In the genomic region with DNA sequence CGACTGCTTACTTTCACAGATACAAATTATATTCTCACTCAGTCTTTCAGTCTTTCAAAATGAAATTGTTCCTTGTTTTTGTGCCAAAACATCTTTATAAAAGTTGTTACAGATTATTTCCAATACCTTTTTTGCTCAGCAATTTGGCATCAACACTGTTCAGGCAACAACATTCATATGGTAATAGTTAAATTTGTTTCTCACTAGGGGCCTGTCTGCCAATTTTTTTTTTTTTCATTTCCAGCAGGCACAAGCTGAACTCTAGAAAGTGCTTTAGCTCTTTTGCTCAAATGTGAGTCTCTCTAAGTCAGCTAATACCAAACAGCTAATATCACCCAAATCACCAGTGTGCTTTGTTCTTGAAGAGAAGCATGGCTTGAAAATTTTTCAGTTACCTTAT, we compare ENCODE assay signal across 28 mouse cellular contexts.
DNase-seq lines count a peak whose midpoint lies in the region; ATAC-seq and TF ChIP-seq lines count a peak whose summit lies in the region.
"Had no signal": no experiment of that assay in that cellular context is flagged by ENCODE, and none has a peak within 500 bp of the region (broad histone marks: within the 10 kb centered on the region; RNA-seq: fewer than 3 reads in every experiment).

No protein-coding gene starts in this region.

- H3K36me3 ChIP-seq in MEL (ENCODE audit: control insufficient read depth in 1 of 2, insufficient read depth in 2 of 2, low read length in 2 of 2) = peaks cover 0 to 6% of the 10 kb centered on the region in 2 experiments; a peak in 1 of 4 replicates
- H3K36me3 ChIP-seq in limb, embryonic 14.5 days (ENCODE audit: control insufficient read depth, insufficient read depth, low read length) = no peaks in the 10 kb centered on the region
- H3K36me3 ChIP-seq: embryonic facial prominence, embryonic 15.5 days; forebrain, embryonic 15.5 days; heart, embryonic 10.5 days; heart, embryonic 15.5 days; hindbrain, embryonic 15.5 days; limb, embryonic 13.5 days; liver, embryonic 12.5 days; midbrain, embryonic 13.5 days; neural tube, embryonic 13.5 days had no signal

- no peak for TF ChIP-seq RAD21 in MEL (IDR thresholded peaks at IDR 0.05; ENCODE audit: low read depth, low read length)

- H3K4me3 ChIP-seq in MEL (ENCODE audit: control insufficient read depth in 1 of 2, insufficient read depth in 1 of 2, low read depth in 2 of 2, low read length in 2 of 2) = no peak overlapping the region
- H3K4me3 ChIP-seq in limb, embryonic 14.5 days (replicated peaks; ENCODE audit: low read length) = no peak overlapping the region
- H3K4me3 ChIP-seq: embryonic facial prominence, embryonic 15.5 days; forebrain, embryonic 15.5 days; heart, embryonic 10.5 days; heart, embryonic 15.5 days; hindbrain, embryonic 15.5 days; limb, embryonic 13.5 days; liver, embryonic 12.5 days; midbrain, embryonic 13.5 days; neural tube, embryonic 13.5 days had no signal

- DNase-seq in layer of hippocampus, adult 11-12 months (ENCODE audit: low spot score) = peak; percentile 13
- DNase-seq in layer of hippocampus, adult 8-10 months (ENCODE audit: low spot score in 2 of 2) = no peak
- DNase-seq in 3T3-L1 (ENCODE audit: low read depth, low spot score) (peak; percentile 57), MEL (ENCODE audit: low read depth, low spot score) (no peak)
- peak; percentile 63 for DNase-seq in limb, embryonic 14.5 days (ENCODE audit: low spot score)
- DNase-seq in cerebellum, adult 9-10 months = no peak
- DNase-seq: adrenal gland, postnatal 14 days; cerebellum, adult 11-12 months; cerebellum, postnatal 10 days; gastrocnemius, postnatal 14 days; heart, adult 11 months; kidney, adult 11 months; kidney, postnatal 14 days; liver, postnatal 0 days had no signal

- ATAC-seq in limb, embryonic 14.5 days (ENCODE audit: low FRiP score, low read depth) = no peak
- ATAC-seq: forebrain, embryonic 15.5 days; inflammation-experienced regulatory T-cells, adult 6 months; liver, embryonic 12.5 days; liver, postnatal 0 days; lung, postnatal 0 days; midbrain, embryonic 13.5 days; Patski had no signal

- peaks cover 5 to 18% of the 10 kb centered on the region in 2 experiments; a peak in 3 of 4 replicates for H3K4me1 ChIP-seq in MEL (ENCODE audit: control insufficient read depth in 1 of 2, insufficient read depth in 2 of 2, low read length in 2 of 2)
- H3K4me1 ChIP-seq in limb, embryonic 14.5 days (ENCODE audit: control insufficient read depth, insufficient read depth, low read length) = peaks cover 15% of the 10 kb centered on the region
- H3K4me1 ChIP-seq: heart, embryonic 10.5 days; hindbrain, embryonic 15.5 days; liver, embryonic 12.5 days; midbrain, embryonic 13.5 days; neural tube, embryonic 13.5 days had no signal

- no peak for TF ChIP-seq POLR2A in MEL (IDR thresholded peaks at IDR 0.05; ENCODE audit: control insufficient read depth in 1 of 2, insufficient read depth in 1 of 2, low read depth in 1 of 2, low read length in 2 of 2, poor library complexity in 1 of 2)
- no peak for TF ChIP-seq POLR2A in limb, embryonic 14.5 days (IDR thresholded peaks at IDR 0.05; ENCODE audit: borderline replicate concordance, extremely low read depth, insufficient read depth, insufficient read length)

- no peak overlapping the region for H3K4me2 ChIP-seq in limb, embryonic 14.5 days (replicated peaks; ENCODE audit: low read depth, low read length, severe bottlenecking)
- H3K4me2 ChIP-seq: embryonic facial prominence, embryonic 15.5 days; forebrain, embryonic 15.5 days; heart, embryonic 15.5 days; hindbrain, embryonic 15.5 days; limb, embryonic 13.5 days; liver, embryonic 12.5 days; midbrain, embryonic 13.5 days; neural tube, embryonic 13.5 days had no signal

- no peak for TF ChIP-seq CTCF in MEL (IDR thresholded peaks at IDR 0.05 in 2 of 3, conservative IDR thresholded peaks at IDR 0.05 in 1 of 3; ENCODE audit: control insufficient read depth in 1 of 3, insufficient read depth in 1 of 3, low read depth in 2 of 3, low read length in 3 of 3, poor library complexity in 1 of 3, severe bottlenecking in 1 of 3)

- H3K27ac ChIP-seq in MEL (ENCODE audit: control insufficient read depth, low read depth, low read length) = no peak overlapping the region
- no peak overlapping the region for H3K27ac ChIP-seq in limb, embryonic 14.5 days (replicated peaks; ENCODE audit: low read depth, low read length)
- H3K27ac ChIP-seq: embryonic facial prominence, embryonic 15.5 days; forebrain, embryonic 15.5 days; heart, embryonic 10.5 days; heart, embryonic 15.5 days; hindbrain, embryonic 15.5 days; limb, embryonic 13.5 days; liver, embryonic 12.5 days; macrophage; midbrain, embryonic 13.5 days; neural tube, embryonic 13.5 days had no signal

- 39% methylated on average over 1 of the region's 1 CpGs for WGBS in limb, embryonic 14.5 days

- H3K79me2 ChIP-seq in MEL (ENCODE audit: control insufficient read depth, insufficient read depth, low read length, poor library complexity) = no peaks in the 10 kb centered on the region

- H3K27me3 ChIP-seq in MEL (ENCODE audit: control insufficient read depth in 1 of 2, insufficient read depth in 2 of 2, low read length in 2 of 2) = no peaks in the 10 kb centered on the region
- H3K27me3 ChIP-seq in limb, embryonic 14.5 days (ENCODE audit: control insufficient read depth, insufficient read depth, low read length) = no peaks in the 10 kb centered on the region
- H3K27me3 ChIP-seq: CH12.LX; embryonic facial prominence, embryonic 15.5 days; forebrain, embryonic 15.5 days; heart, embryonic 15.5 days; hindbrain, embryonic 15.5 days; limb, embryonic 13.5 days; liver, embryonic 12.5 days; midbrain, embryonic 13.5 days; neural tube, embryonic 13.5 days; Patski had no signal

- H3K9me3 ChIP-seq in MEL (replicated peaks; ENCODE audit: insufficient read depth, low read length) = no peaks in the 10 kb centered on the region
- no peaks in the 10 kb centered on the region for H3K9me3 ChIP-seq in limb, embryonic 14.5 days (ENCODE audit: control insufficient read depth, low read length)
- H3K9me3 ChIP-seq: embryonic facial prominence, embryonic 15.5 days; forebrain, embryonic 15.5 days; heart, embryonic 10.5 days; heart, embryonic 15.5 days; hindbrain, embryonic 15.5 days; limb, embryonic 13.5 days; liver, embryonic 12.5 days; midbrain, embryonic 13.5 days; neural tube, embryonic 13.5 days had no signal

- no peak for TF ChIP-seq EP300 in MEL (IDR thresholded peaks at IDR 0.05; ENCODE audit: low read depth in 1 of 2, low read length in 2 of 2)

- no peak overlapping the region for H3K9ac ChIP-seq in MEL (ENCODE audit: control insufficient read depth, low read depth, low read length, poor library complexity, severe bottlenecking)
- H3K9ac ChIP-seq in limb, embryonic 14.5 days (ENCODE audit: low read depth, low read length, severe bottlenecking) = no peak overlapping the region
- H3K9ac ChIP-seq: embryonic facial prominence, embryonic 15.5 days; forebrain, embryonic 15.5 days; heart, embryonic 15.5 days; hindbrain, embryonic 15.5 days; limb, embryonic 13.5 days; liver, embryonic 12.5 days; liver, postnatal 0 days; midbrain, embryonic 13.5 days; neural tube, embryonic 13.5 days had no signal

TF ChIP-seq in MEL, 35 proteins besides CTCF, POLR2A, EP300 and RAD21:
- TF ChIP-seq TBP (IDR thresholded peaks at IDR 0.05; ENCODE audit: low read depth, low read length) = no peak
- TF ChIP-seq ELF1 (IDR thresholded peaks at IDR 0.05; ENCODE audit: low read depth, low read length) = no peak
- 0 out of 2 replicates have a peak, but pooled peaks have one; percentile 13 for TF ChIP-seq ZNF384 (IDR thresholded peaks at IDR 0.05; ENCODE audit: low read depth, low read length)

Comparison
In these comparisons a context has a peak if more than half of its experiments do, and no peak if none do; other contexts are left out.
1. DNase-seq: peak in layer of hippocampus, adult 11-12 months (single experiment), 3T3-L1 (single experiment) and limb, embryonic 14.5 days (single experiment); none in layer of hippocampus, adult 8-10 months (0 of 2), MEL (single experiment) and cerebellum, adult 9-10 months (single experiment).